Mouse (Mus musculus): ENCODE results near the gene Magea6. TPM values are rescaled to one million over a fixed set of nuclear protein-coding genes. Genes with fewer than 3 reads are reported as not detected.

Gene Magea6
- polyA plus RNA-seq (2017; shearing (Covaris generic)): not detected

DNA sequence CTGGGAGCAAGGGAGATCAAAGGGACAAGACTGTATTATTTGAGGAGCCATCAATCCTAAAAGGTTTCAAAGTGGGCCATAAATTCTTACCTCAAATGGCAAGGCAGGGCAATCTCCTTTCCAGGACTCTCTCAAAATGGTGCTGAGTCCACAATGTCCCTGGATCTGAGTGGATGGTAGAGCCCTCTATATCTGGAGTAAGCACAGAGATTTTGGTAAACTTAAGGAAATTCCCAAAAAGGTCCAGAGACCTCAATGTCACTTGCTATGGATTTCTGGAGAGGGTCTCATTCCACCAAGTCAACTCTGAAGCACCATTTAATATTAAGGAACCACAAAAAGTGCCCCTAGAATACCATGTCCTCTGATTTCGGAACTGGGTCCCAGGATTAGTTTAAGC, at the start of gene Magea6:
Gene Magea6 (minus strand): TSS at position 101 of the 400 bp plus-strand sequence.

DNA sequence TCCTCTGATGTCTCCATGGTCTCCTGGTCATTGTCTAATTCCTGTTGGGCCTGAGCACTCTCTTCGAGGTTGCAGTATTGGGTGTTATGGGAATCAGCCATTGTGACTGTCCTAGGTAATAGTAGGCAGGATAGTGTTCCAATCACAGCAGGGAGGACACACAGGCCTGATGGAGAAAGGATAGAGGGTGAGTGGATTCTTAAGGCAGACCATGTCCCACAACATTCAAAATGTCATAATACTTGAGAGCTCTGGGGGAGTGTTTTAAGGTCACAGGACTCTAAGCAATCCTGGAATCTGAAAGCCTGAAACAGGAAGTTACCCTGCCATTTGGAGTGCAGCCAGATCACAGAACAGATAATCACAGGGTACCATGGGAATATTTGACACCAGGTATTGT, 13.6 kb upstream of the Magea6 start, which contains the start of gene Magea3:
Gene Magea3 (minus strand): TSS at position 101 of the 400 bp plus-strand sequence.

DNA sequence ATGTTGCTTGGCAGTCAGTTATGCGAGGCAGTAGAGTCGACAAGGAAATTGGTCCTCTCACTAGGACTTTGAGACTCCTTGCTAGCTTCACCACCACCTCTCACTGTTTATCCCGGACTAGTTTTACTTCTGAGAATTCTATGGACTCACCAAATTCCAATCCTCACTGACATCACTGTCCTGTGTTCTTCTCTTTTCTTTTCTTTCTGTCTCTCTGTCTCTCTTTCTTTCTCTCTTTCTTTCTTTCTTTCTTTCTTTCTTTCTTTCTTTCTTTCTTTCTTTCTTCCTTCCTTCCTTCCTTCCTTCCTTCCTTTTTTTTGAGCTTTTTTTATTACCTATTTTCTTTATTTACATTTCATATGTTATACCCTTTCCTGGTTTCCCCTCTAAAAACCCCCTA, 45.6 kb downstream of the Magea6 start, which contains the start of gene Cldn34b1:
Gene Cldn34b1 (minus strand): TSS at position 101 of the 400 bp plus-strand sequence.

Other genes starting within 250 kb of the Magea6 start
- not detected for gene Cldn34b1, start 45.7 kb downstream of the Magea6 start, polyA plus RNA-seq (2017; shearing (Covaris generic))
- not detected for gene Magea3, start 13.5 kb upstream of the Magea6 start, polyA plus RNA-seq (2017; shearing (Covaris generic))
- gene Magea8, start 59.9 kb upstream of the Magea6 start, polyA plus RNA-seq (2017; shearing (Covaris generic)): not detected
- gene Magea5, start 127.2 kb upstream of the Magea6 start, polyA plus RNA-seq (2017; shearing (Covaris generic)): not detected
- not detected for gene Magea1, start 153.8 kb upstream of the Magea6 start, polyA plus RNA-seq (2017; shearing (Covaris generic))
- not detected for gene Magea2, start 157.7 kb upstream of the Magea6 start, polyA plus RNA-seq (2017; shearing (Covaris generic))
- not detected for gene Cldn34b2, start 192.4 kb upstream of the Magea6 start, polyA plus RNA-seq (2017; shearing (Covaris generic))